Mouse (Mus musculus) common myeloid progenitor, adult 5-6 weeks (primary cell): ENCODE data around the gene Ifit1. TPM values are rescaled to one million over a fixed set of nuclear protein-coding genes. Genes with fewer than 3 reads are reported as not detected.

Experiments
- ATAC-seq: replicated peaks from 2 replicates; pipeline ENCODE4 v1.8.0; 2016; ENCODE audit warnings: low read depth, mild to moderate bottlenecking, moderate TSS enrichment, inconsistent platforms; ENCODE audit not compliant: poor library complexity, severe bottlenecking
- total RNA-seq: library from RNA; stranded (forward); fragments of 200-1000, 187-1606 nt; gene quantifications from 2 replicates; pipeline ENCODE4 v1.2.3, GENCODE M21; 2017

Ifit1 gene
- total RNA-seq, 1 experiment from 2014 or later: 1.7 TPM

DNA sequence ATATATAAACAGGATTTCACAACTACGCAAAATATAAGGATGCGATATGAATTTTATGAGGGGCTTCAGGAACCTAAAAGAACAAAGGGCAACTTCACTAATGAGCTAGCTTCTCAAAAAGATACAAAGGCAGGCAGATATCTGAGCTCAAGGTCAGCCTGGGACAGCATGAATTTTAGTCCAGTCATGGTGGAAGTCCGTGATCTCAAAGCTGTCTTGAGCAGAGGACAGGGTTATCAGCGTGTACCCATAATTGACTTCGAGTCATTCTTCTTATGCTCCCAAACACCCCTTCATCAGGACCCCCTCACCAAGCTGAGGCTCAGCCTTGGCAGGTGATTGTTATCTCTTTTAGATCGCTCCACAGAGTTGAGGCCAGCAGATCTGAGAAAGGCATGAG is 10.3 kb downstream of the Ifit1 start:
- ATAC-seq: no peak

GRCm38 (mm10) chr19:34655227-34655805 is 14.6 kb downstream of the Ifit1 start:
- no peak for ATAC-seq

- peak; percentile 100 for ATAC-seq
Measured at GRCm38 (mm10) chr19:34656511-34657298, 16.0 kb downstream of the Ifit1 start.

GRCm38 (mm10) chr19:34662067-34662507 is 21.4 kb downstream of the Ifit1 start:
- ATAC-seq: peak; percentile 94

DNA sequence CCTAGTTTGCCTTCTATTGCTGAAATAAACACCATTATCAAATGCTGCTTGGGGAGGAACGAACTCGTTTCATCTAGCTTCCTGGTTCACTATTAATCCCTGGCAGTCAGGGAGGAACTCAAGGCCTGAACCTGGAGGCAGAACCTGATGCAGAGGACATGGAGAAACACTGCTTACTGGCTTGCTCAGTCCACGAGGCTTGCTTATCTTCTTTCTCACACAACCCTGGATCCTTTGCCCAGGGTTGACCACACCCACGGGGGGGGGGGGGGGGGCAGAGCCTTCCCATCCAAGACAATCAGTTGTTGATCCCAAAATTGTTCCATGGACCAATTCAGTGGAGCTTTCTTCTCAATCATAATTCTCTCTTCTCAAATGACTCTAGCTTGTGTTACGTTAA is 22.1 kb downstream of the Ifit1 start:
- no peak for ATAC-seq

DNA sequence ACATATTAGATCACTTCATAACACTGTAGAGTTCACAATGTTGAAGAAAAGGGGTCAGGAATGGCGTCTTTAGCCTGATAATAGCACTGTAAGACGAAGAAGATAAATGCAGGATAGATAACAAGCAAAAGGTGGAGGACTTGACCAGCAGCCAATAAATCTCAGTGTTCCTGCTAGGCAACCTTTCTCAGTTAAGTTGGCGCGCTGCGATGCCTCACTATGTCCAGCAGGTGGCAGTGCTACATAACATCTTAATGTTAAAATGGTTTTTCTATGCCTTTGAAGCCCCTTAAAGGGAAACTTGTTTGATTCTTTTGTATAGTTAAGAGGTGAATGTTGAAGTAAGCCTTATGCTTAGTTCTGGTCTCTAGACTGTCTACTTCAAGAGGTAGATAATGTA is 25.5 kb downstream of the Ifit1 start:
- peak; percentile 60 for ATAC-seq

GRCm38 (mm10) chr19:34673476-34673875 is 32.8 kb downstream of the Ifit1 start:
- no peak for ATAC-seq

- peak; percentile 82 for ATAC-seq
Measured at GRCm38 (mm10) chr19:34678428-34678827, 37.8 kb downstream of the Ifit1 start.

GRCm38 (mm10) chr19:34684857-34685256 is 44.2 kb downstream of the Ifit1 start:
- peak; percentile 72 for ATAC-seq

GRCm38 (mm10) chr19:34685530-34685929 is 44.9 kb downstream of the Ifit1 start:
- no peak for ATAC-seq

DNA sequence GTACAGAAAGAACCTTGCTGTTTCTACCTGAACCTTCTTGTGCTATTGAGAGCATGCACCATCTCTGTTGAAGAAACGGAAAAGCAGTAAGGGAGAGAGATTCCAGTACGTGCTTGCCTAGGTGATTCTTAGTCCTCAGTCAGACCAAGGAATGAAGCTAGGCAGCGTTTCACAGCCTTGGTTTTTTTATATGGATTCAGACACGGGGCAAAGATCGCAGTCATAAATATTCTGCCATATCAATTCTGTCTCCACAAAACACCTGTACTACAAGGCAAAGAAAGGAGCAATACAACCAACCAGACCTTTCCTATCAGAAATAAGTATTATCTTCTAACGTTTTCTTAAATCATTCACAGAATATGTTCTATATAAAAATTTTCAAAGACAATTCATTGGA is 50.7 kb downstream of the Ifit1 start:
- no peak for ATAC-seq

- ATAC-seq: no peak
Measured at GRCm38 (mm10) chr19:34696352-34696986, 55.8 kb downstream of the Ifit1 start.

- ATAC-seq: no peak
Measured at GRCm38 (mm10) chr19:34697461-34697860, 56.8 kb downstream of the Ifit1 start.

DNA sequence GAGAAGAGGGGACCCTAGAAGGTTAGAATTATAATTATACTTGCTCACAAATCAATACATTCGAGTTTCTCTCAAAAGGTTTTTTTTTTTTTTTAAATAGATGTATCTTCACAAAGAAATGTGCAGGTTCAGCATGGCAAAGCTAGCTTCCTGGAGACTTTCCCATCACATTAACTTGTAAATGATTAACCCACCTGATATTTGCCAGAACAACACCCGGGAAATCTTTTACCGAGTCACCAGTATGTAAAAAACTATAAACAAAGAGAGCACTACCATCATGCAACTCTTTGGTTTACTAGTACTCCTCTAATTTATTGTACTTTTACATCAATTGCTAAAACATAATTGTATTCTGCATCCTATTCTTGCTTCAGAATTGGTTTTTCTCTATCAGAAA is 57.8 kb downstream of the Ifit1 start:
- no peak for ATAC-seq

DNA sequence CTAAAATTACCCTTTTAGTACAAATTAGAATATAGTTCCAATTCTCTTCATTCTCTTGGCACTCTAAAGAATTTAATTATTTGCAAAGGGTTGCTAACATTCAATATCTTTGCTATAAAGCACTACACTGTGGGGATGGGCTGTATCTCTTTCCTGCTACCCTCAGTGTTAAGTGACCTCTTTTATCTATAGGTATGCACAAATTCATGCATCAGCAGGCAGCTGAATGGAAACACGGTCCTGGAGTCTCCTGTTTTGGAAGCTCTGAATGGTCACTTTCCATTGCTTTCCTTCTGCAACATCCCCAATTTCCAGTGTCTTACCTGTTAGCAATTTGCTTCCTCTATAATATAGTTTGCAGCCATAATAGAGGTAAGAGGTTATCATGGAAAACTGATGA is 58.2 kb downstream of the Ifit1 start:
- ATAC-seq: no peak

DNA sequence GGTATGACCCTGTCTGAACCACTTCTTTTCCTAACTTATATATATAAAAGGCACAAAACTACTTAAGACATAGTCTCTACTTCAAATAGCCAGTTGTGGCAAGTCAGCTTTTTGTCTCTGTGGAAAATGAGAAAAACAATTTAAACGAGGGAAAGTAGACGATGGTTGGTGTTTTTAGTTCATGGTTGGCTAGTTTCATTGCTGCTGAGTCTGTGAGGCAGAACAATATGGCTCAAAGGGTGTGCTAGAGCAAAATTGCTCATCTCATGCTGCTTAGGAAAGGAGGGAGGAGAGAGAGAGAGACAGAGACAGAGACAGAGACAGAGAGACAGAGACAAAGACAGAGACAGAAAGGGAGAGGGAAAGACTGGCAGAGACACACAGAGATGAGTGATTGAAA is 58.6 kb downstream of the Ifit1 start:
- no peak for ATAC-seq

Other genes starting within 250 kb of the Ifit1 start
- gene Ch25h, start 165.7 kb upstream of the Ifit1 start, total RNA-seq: 0.09 TPM in 1 of 2 replicates, not detected in the other
- gene Lipa, start 113.4 kb upstream of the Ifit1 start, total RNA-seq: 21.6 and 22.7 TPM in 2 replicates
- gene Ifit2, start 90.2 kb upstream of the Ifit1 start, total RNA-seq: 16.7 and 22.7 TPM in 2 replicates
- gene Ifit3, start 57.3 kb upstream of the Ifit1 start, total RNA-seq: 1.6 TPM in 1 of 2 replicates, not detected in the other
- gene Ifit1bl1, start 38.9 kb upstream of the Ifit1 start, total RNA-seq: not detected in 2 replicates
- not detected in 2 replicates for gene Ifit3b, start 32.9 kb upstream of the Ifit1 start, total RNA-seq
- gene Ifit1bl2, start 128 bp upstream of the Ifit1 start, total RNA-seq: 1.6 TPM in 1 of 2 replicates, not detected in the other
- gene Slc16a12, start 106.4 kb downstream of the Ifit1 start, total RNA-seq: 0.18 TPM in 1 of 2 replicates, not detected in the other
- 13.1 and 15.7 TPM in 2 replicates for gene Pank1, start 238.6 kb downstream of the Ifit1 start, total RNA-seq